Mouse (Mus musculus): ENCODE measurements at regions not wholly inside any gene's neighbourhood (a gene's known extent, or its start where the extent isn't known, plus 50 kb on each side); places are given as distances from the start of the nearest gene placed in this dataset.
A peak's percentile ranks its signal among the peaks of the same experiment; 100 is the strongest.

DNA sequence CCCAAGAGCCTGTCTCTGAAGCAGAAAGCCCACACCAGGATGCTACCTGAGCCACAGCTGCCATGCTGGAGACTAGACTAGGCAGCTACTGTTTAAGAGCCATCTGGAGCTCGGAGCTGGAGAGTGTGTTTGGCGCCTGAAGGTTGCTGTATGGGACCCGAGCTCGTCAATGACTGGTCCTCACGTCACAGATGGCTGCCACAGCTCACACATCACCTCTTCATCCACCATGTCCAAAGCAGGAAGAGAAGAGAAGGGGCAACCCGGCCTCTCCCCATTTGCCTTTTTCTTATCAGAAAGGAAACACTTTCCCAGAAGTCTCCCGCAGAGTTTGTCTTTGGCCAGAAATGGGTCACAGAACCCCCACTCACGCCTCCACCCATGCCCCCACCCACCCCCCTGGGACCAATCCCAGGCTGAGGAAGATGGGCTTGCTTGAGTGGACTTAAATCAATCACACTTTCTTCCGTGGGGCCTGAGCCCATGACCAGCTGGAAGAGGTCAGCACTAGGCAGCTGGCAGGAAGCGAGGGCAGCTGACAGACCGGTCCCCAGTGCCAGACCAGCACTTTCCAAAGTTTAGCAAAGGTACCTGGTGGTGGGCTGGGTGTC is 53.5 kb upstream of the Ptpn1 start:
- DNase-seq (ENCODE audit: low read depth), result no peak

DNA sequence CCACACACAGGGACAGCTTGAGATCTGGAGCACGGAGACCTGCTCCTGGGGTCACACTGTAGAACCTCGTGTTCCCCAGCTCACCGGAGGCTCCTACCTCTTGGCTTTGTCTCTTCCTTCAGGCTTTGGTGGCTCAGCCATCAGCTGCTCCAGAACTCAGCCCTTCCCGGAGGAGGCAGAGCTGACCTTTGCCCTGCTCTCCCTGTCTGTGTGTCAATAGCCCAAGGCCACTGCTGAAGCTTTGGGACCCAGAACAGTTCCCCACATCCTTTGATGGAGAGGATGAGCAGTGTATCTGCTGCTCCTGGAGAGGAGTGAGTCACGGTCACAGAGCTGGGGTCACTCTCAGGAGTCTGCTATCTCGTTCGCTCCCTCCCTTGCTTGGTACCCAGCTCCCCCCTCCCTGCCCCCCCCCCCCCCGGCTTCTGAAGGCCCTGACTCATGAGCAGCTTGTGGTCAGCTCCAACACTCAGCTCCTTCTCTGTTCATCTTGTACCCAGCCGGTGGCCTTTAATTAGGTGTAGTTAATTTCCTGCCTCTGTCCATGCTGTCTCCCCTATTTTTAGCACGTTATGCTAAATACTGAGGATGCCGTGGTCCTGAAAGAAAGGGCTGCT is 54.5 kb upstream of the Ptpn1 start:
- no peak for DNase-seq (ENCODE audit: low read depth)

DNA sequence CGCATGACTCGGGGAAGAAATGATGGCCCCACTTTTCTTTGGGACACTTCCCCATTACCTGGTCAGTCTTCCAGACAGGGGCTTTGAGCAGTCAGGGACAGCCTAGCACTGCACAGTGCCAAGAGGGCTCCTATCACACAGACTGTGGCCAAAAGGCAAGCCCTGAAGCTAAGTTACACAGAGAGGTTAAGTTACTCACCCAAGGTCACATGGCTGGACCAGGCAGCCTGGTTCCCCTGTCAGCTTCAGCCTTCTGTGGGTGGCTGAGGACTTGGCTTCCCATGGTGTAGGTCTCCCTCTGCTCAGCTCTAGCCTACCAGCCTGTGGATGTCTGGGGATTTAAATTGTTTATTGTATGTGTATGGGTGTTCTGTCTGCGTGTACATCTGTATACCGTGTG is 59.4 kb upstream of the Ptpn1 start:
- DNase-seq (ENCODE audit: low read depth), result no peak

DNA sequence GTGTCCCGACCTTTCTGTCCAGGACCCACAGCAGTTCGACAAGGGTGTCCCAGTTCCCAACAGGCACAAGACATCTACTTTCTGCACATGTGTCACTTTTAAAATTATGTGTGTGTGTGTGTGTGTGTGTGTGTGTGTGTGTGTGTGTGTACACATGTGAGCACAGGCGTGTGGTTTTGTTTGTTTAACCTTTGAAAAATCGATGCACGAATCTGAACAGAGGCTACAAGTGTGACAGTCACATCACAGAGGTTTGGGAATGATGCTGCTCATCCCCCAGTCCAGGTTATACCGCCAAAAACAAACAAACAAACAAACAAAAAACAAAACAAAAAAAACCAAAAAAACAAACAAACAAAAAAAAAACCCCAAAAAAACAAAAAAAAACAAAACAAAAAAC is 61.7 kb upstream of the Ptpn1 start:
- no peak for DNase-seq (ENCODE audit: low read depth)

DNA sequence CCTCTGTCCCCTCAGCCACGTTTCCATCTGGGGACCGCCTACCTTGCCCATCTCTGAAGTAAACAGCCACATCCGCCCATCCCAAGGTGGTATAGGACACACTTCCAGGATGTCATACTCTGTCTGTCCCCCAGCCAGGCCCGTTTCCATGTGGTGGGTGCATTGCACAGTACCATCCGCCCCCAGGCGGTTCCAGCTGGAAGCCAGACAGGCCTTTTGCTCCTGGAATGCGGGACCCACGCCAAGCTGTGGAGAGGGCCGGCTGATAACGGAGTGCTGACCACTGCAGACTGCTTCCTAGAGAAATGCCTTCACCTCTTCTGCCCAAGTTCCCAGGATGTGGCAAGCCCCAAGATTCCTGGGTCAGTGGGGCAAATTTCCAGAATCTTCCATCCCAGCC is 65.1 kb upstream of the Ptpn1 start:
- no peak for DNase-seq (ENCODE audit: low read depth)

DNA sequence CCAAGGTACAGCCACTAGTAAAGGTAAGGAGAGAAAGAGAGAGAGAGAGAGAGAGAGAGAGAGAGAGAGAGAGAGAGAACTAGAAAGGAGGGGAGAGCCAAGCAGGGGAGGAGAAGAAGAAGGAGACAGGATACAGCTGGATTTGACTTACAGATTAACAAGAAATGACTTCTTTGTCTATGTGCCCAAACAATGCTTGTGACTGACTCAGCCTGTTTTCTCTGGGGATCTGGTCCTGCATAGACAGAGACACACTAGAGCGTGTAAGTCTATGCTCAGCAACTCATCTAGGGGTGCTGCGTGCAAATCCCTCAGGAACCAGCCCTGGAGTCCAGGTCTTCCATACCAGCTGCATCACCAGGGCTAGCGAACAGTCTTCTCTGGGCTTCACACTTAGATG is 66.3 kb upstream of the Ptpn1 start:
- DNase-seq (ENCODE audit: low read depth), result no peak

DNA sequence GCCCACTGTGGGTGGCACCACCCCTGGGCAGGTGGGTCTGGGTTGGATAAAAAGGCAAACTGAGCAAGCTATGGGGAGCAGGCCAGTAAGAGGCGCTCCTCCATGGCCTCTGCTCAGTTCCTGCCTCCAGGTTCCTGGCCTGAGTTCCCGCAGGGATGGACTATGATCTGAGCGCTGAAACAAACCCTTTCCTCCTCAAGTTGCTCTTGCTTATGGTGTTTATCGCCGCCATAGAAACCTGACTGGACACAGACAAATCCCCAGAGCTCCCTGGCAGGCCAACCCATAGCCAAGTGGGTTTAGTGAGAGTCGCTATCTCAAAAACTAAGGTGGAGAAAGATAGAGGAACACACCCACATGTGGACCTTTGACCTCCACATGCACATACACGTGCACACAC is 67.2 kb upstream of the Ptpn1 start:
- no peak for DNase-seq (ENCODE audit: low read depth)

DNA sequence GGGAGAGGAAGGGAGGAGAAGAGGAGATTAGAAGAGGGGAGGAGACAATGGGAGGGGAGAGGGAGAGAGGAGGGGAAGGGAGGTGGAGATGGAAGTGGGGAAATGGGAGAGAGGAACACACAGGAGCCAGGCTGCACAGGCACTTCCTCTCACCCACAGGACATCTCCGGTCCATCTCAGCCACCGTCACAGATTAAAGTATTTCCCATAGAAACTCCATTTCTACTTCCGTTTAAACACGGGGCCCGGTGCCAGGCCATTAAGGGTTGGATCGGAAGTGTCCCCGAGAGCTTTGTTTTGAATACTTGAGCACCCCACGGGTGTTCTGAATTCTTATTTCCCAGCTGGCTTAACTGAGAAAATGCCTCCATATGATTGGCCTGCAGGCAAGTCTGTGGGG is 67.6 kb upstream of the Ptpn1 start:
- no peak for DNase-seq (ENCODE audit: low read depth)

DNA sequence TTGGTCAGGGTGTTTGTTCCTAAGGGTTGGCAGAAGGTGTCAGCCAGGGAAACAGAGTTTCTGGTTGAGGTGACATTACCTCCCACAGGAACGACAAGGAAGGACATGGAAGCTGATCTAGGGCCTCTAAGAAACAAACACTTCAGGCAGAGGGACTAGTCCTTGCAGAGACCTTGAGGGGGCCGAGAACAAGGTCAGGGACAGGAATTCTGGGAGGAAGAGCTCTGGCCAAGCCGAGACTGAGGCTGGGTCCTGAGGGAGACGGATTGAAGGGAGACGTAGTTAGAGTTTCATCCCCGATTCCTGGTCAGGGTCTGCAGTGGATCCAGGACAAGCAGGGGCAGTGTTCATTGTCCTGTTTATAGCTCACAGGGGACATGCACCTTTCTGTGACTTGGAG is 68.2 kb upstream of the Ptpn1 start:
- DNase-seq (ENCODE audit: low read depth), result no peak

DNA sequence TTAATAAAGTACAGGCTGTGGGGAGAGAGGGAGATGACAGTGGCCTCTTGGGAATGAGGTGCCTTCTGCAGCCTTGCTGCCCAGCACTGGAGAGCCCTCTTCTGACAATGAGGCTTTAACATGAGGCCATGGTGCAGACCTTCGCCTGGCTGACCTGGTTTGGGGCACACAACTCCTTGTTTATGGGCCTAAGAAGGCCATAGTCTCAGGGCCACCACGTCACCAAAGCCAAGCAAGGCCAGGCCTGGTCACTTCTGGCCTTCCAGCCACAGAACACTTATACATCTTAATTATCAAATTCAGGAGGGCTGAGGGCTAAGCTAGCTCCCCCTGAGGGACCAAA is 70.7 kb upstream of the Ptpn1 start:
- no peak for DNase-seq (ENCODE audit: low read depth)

DNA sequence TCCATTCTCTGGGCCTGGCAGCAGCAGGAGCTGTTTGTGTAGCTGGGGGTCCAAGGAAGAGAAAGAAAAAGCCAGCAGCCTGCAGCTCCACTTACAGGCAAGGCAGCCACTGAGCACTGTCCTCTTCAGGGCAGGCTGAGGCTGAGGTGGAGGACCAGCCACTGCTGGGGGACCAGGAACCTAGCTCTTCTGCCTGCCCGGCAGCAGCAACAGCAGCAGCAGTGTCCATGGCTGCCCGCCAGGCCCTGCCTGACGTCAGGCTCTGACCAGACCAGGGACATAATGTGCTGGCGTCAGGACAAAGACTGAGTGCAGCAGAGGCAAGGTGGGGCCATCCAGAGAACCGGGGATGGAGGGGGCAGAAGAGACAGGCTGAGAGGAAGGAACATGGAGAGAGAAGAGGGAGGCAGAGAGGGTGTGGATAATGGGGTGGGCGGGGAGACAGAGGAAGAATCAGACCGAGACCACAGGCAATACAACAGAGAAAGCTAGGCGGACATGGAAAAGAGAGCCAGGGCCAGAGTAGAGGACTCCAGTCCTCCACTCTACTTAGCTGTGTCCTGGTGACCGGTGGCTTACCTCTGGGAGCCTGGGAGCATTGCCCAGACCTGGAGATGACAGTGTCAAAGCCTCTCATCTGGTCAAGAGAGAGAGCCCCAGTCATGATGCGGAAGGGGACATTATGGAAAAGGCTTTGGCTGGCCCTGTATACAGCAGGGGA is 71.2 kb upstream of the Ptpn1 start:
- DNase-seq (ENCODE audit: low read depth), result no peak

DNA sequence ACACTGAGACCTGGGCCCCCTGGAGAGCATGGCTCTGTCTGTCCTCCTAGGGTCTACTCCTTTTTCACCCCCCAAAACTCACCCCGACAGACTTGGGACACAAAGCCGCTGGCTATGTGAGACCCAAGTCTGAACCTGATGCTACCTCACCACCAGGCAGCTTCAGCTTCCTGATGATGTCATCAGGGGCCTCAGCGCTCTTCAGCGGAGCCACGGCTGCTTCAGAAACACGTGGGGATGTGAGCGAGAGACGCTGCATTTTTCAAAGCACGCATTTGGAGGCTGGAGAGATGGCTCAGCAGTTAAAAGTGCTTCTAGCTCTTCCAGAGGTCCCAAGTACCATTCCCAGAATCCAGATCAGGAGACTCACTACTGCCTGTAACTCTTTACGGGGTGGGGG is 72.3 kb upstream of the Ptpn1 start:
- DNase-seq (ENCODE audit: low read depth), result peak; percentile 68

DNA sequence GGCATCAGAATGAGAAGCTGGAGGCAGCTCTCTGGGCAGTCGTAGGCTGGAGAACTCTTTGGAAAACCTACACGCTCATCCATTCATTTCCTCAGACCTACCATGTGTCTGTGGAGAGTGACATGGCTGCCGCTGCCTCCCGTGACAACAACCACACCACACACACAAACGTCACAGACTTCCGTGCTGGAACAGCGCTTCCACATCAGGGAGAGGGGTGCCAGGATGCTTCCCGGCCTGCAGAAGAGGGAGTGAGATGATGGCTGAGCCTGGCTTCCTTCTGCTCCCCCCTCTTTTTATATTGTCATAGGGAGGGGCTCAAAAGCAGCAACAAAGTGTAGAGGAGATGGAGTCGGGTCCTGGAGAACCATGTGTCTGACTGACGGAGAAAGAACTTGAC is 73.5 kb upstream of the Ptpn1 start:
- DNase-seq (ENCODE audit: low read depth), result no peak

DNA sequence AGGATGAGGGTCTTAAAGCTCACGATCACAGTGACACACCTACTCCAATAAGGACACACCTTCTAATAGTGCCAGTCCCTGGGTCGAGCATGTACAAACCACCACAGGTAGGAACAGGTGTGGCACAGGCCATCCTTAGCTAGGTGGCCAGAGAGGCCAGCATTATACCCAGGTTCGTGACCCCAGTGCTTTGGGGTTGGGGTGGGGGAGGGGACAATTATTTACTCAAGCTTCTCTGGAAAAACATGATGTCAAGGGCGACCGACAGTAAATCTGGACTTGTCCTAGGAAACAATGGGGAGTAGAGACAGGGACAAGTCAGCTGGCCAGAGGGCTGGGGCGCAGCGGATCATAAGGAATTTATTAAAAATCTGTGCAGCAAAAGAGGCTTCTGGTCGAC is 73.9 kb upstream of the Ptpn1 start:
- no peak for DNase-seq (ENCODE audit: low read depth)

DNA sequence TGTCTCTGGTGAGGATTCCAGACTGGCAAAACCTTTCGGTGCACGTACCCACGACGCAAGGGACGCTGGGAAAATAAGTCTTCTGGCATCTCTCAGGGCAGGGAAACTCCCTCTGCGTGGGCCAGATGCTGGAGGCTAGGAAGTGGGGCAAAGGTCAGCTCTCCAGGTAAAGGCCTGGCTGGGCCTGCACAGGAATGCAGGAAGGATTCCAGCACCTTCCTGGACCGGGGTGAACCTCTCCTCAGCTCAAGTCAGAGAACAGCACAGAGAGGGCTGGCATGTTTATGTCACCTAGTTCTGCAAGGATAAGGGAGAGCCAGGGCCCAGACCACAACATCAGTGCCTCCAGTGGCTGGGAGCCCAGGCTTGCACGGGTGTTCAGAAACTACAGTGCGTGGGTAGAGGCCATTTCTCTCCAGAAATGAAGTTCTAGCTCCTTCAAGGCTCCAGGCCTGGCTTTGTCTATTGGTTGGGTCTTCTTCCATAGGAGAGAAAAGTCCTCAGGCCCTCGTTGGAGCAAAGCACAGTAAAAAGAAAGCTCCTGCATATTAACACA is 74.9 kb upstream of the Ptpn1 start:
- no peak for DNase-seq (ENCODE audit: low read depth)

DNA sequence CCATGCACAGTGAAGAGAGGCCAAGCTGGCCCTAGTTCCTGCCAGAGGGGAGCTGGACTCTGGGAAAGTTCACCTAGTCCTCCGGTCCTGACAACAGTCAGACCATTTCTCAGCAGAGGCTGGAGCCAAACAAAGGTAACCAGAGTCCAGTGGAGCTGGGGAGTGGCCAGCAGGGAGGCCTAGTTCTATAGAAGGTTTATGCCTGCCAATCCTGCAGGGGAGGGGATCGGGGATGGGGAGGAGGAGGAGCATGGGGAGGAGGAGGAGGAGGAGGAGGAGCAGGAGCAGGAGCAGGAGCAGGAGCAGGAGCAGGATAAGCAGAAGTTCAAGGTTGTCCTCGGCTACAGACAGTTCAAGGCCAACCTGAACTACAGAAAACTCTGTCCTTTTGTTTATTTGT is 75.8 kb upstream of the Ptpn1 start:
- no peak for DNase-seq (ENCODE audit: low read depth)

DNA sequence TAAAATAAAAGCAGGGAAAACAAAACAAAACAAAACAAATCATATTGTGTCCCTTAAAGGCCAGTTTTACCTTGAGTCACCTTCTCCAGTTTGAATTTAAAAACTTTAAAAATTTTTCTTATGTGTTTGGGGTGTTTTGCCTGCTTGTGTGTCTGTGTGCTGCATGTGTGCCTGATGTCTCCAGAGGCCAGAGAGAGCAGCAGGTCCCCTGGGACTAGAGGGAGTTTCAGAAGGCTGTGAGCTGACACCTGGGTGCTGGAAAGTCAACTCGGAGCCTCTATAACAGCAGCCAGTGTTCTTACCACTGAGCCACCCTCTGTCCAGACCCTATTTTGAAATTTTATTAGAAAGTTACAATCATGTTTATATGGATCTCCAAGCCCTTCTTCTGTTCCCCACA is 77.8 kb upstream of the Ptpn1 start:
- no peak for DNase-seq (ENCODE audit: low read depth)

DNA sequence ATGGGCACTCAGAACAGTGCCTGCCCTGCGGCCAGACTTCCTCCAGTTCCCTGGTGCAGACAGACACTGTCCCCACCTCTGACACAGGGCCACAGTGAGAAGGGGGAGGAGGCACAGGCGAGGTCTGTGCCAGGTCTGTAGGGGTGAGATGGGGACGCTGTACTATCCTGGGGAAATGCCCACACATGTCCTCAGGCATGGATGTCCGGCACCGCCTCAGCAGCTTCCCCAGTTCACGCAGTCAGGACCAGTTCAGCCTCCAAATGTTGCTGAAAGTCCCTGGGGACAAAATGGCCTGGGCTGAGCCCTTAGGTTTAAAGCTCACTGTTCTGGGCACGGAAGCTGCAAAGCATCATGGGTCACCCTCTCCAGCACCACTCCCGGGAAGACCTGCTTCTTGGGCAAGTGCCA is 78.4 kb upstream of the Ptpn1 start:
- DNase-seq (ENCODE audit: low read depth), result no peak

DNA sequence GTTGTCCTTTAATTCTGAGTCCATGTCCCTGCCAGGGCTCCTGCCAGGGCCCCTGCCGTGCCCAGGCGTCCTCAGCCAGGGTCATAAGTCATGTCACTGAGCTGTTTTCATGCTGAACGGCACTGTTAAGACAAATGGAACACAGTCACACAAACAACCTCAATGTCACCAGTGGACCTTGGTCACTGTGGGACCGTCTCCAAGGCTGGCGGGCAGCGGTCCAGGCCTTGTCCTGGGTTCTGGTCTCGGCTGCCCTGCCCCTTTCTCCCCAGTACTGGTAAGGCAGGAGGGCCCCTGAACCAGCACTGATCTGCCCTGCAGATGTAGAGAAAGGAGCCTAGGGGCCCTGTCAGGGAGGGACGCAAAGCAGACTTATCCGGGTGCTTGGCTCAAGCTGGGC is 79.3 kb upstream of the Ptpn1 start:
- no peak for DNase-seq (ENCODE audit: low read depth)

DNA sequence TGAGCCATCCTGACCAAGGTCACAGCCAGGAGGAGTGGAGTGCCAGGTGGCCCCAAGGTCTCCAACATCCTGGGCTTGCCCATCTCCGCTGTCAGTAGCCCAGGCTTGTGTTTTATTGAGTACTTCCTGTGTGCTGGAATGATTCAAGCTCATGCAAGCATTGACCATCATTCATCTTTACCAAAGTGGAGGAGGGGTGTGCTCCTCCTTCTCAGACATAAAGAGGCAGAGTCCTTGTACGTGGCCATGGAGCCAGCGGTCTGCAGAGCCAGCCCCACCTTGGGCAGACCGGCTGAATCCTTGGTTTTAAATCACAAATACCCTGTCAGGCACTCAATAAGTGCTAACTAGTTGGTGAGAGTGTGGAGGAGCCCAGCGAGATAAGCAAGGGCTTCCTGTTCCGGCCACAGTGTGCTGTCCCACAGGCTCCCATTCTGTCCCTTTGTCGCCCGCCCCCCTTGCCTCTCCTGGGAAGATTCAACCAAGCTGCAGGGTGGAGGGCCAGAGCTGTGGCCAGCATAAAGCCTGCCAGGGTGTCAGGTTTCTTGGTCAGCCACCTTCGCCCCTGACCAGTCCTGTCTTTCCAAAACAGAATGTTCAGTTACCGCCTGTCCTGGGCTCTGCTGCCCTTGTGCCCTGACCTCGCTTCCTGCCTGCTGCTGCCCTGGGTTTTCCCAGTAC is 80.5 kb upstream of the Ptpn1 start:
- DNase-seq (ENCODE audit: low read depth), result no peak

DNA sequence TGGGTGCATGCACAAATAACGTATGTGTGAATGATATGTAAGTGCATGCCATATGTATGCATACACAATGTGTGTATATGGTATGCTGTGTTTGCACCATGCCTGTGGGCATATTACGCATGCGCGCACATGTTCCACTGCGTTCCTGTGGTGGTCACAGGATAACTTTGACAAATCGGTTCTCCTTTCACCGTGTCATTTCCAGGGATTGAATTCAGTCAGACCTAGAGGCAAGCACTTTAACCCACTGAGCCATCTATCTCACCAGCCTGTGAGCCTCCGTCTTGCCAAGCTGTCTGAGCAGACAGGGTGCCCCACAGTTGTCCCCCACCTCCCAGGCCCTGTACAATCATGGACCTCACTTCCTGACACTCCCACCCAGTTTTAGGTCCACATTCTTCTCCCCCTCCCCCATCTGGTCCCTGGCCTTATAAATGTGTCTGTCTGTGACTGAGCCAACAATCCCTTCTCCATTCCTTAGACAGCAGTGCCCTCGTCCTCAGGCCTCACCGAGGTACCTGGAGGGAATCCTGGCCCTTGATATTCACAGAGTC is 81.8 kb upstream of the Ptpn1 start:
- no peak for DNase-seq (ENCODE audit: low read depth)

Data from induced T-regulatory cell, adult 2 months (primary cell).